Mouse (Mus musculus): ENCODE data around the gene Zcchc2.

- TF ChIP-seq USF1 (IDR thresholded peaks at IDR 0.05; ENCODE audit: low read depth), result no peak
- TF ChIP-seq CTCF (IDR thresholded peaks at IDR 0.05; ENCODE audit: control insufficient read depth, insufficient read depth, insufficient read length), result no peak
- no peak for TF ChIP-seq CEBPB (IDR thresholded peaks at IDR 0.05; ENCODE audit: low read depth)
Observed at GRCm38 (mm10) chr1:106064711-106065110, 74.5 kb downstream of the Zcchc2 start.
